Mouse (Mus musculus) adrenal gland, postnatal 36 days (tissue): ENCODE measurements around the gene Mbd6. TPM values are rescaled to one million over a fixed set of nuclear protein-coding genes. Genes with fewer than 3 reads are reported as not detected.
"Not testable (repeated sequence)": the region's sequence is repeated elsewhere in the genome, so short reads cannot be mapped to it uniquely, and the experiment has no call there.

Experiments
- DNase-seq, 2 experiments: peaks; one replicate each; pipeline ENCODE4 v3.0.0; 2021; ENCODE audit warnings: mixed read lengths in 1 of 2
- total RNA-seq, 2 experiments: library from RNA; stranded (reverse); gene quantifications; 2 replicates each; pipeline ENCODE4 v1.2.3; 2021

The Mbd6 gene
- total RNA-seq, 2 experiments from 2014 or later: 42.0 to 45.2 TPM

DNA sequence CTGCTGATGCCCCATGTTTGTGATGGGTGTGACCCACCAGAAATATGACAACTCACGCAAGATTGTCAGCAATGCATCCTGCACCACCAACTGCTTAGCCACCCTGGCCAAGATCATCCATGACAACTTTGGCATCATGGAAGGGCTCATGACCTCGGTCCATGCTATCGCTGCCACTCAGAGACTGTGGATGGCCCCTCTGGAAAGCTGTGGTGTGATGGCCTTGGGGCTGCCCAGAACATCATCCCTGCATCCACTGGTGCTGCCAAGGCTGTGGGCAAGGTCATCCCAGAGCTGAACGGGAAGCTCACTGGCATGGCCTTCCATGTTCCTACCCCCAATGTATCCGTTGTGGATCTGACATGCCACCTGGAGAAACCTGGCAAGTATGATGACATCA is 24.7 kb upstream of the Mbd6 start:
- DNase-seq: not testable (repeated sequence)

- DNase-seq: no peak
These were observed 24.0 kb upstream of the Mbd6 start for GRCm38 (mm10) chr10:127312858-127313257.

- peak; percentile 73 to 81 for DNase-seq
These were observed 23.5 kb upstream of the Mbd6 start for GRCm38 (mm10) chr10:127312356-127312676.

- peak; percentile 95 to 96 for DNase-seq
These were observed 22.9 kb upstream of the Mbd6 start, which contains the start of gene Mars for GRCm38 (mm10) chr10:127311476-127312355. Mars (minus strand) TSS chr10:127311786.

- DNase-seq: no peak
These were observed 22.0 kb upstream of the Mbd6 start for GRCm38 (mm10) chr10:127310523-127311475.

DNA sequence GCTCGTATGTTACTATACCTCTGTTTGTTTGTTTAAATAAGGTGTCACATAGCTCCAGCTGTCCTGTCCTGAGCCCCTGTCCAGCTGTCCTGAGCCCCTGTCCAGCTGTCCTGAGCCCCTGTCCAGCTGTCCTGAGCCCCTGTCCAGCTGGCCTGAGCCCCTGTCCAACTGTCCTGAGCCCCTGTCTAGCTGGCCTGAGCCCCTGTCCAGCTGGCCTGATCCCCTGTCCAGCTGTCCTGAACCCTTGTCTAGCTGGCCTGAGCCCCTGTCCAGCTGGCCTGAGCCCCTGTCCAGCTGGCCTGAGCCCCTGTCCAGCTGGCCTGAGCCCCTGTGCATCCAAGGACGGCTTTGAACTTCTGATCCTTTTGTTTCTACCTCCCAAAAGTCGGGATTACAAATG is 20.3 kb upstream of the Mbd6 start:
- DNase-seq: not testable (repeated sequence)

DNA sequence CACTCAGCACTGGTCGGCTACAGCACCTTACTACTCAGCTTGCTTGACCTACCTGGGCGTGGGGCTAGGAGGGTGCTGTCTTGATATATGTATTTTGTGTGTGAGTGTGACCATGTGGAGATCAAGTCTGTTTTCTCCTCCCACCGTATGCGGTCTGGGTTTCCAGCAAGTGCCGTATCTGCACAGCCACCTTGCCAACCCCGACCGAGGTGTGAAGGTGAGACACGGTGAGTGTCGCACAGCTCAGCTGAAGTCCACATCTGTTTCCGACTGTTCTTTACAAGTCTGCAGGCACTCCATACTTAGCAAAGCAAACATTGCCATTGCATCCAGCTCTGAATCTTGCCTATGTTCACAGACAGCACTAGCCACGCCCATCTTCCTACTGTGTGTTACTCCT is 14.3 kb upstream of the Mbd6 start:
- no peak for DNase-seq

DNA sequence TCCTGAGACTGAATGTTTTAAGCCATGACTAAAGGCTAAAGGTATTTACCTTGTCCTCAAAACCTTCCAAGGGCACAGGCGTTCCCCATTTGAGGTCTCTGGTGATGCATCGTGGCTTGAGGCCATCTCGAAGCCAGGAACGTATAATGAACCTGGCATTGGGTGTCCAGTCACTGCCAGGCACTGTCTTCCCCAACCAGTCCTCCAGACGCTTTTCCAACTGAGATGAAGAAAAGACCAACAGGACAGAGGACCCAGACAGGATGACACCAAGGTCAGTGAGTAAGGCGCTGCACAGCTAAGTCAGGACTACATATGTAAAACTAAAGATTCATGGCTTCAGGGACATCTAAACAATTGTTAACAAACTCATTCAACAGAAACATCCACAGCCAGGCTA is 11.5 kb upstream of the Mbd6 start:
- DNase-seq: peak in 1 of 2 experiments; percentile 45

- DNase-seq: no peak
These were observed 8.4 kb upstream of the Mbd6 start for GRCm38 (mm10) chr10:127297015-127297871.

DNA sequence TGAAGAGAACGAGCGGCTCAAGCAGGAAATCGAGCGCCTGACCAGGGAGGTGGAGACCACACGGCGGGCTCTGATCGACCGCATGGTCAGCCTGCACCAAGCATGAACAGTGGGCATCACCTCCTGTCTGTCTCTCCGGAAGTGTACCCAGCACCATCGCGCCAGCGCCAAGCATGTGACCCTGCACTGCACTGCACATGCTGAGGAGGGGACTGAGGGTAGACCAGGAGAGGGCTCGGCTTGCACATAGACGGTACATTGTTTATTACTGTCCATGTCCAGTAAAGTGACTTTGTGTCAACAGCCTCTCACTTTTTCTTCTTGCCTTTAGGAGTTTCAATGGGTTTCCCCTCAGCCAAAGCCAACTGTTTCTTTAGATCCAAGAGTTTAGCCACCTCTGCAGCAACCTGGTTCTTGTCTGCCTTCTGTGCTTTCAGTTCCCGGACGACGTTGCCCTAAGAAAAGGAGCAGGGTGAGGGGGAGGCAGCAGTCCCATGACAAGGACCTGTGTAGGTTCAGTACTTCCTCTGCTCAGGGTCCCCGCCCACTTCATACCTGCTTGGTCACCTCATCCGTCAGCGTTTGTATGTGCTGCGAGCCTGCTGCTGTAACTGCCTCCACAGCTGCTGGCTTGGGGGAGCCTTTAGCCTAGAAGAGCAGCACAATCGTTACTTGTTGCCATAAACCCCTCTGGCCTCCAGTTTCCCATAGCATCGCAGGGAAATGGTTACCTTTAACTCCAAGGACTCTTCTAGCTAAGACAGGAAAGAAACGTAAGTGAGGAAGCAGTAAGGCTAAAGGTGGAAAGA is 7.4 kb upstream of the Mbd6 start:
- DNase-seq: no peak

DNA sequence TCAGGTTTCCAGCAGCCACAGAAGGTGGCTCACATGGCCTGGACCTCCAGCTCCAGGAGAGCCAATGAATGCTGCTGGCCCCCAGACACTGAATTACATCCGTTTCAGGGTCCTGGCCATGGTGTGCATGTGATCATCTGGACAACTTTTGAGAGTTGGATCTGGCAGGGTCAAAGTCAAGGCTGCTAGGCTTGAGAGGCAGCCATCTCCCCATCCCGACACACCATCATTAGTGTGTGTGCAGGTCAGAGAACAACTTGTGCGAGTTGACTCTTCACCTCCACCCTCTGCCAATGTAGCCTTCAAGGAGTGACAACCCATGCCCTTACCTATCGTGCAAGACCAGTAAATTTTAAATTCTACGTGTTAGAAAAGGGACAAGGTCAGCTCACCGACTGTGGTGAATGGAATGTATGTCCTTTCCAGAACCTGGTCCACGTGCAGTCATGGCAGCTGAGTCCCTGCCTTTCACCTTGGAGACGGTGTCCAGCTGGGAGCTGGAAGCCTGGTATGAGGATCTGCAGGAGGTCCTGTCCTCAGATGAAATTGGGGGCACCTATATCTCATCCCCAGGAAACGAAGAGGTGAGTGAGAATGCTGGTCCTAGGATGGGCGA is 6.2 kb upstream of the Mbd6 start:
- DNase-seq: no peak

GRCm38 (mm10) chr10:127293590-127294113 is 4.8 kb upstream of the Mbd6 start:
- DNase-seq: no peak

- peak; percentile 74 to 79 for DNase-seq
These were observed 4.2 kb upstream of the Mbd6 start for GRCm38 (mm10) chr10:127292987-127293538.

- DNase-seq: no peak
These were observed 3.2 kb upstream of the Mbd6 start for GRCm38 (mm10) chr10:127291881-127292638.

DNA sequence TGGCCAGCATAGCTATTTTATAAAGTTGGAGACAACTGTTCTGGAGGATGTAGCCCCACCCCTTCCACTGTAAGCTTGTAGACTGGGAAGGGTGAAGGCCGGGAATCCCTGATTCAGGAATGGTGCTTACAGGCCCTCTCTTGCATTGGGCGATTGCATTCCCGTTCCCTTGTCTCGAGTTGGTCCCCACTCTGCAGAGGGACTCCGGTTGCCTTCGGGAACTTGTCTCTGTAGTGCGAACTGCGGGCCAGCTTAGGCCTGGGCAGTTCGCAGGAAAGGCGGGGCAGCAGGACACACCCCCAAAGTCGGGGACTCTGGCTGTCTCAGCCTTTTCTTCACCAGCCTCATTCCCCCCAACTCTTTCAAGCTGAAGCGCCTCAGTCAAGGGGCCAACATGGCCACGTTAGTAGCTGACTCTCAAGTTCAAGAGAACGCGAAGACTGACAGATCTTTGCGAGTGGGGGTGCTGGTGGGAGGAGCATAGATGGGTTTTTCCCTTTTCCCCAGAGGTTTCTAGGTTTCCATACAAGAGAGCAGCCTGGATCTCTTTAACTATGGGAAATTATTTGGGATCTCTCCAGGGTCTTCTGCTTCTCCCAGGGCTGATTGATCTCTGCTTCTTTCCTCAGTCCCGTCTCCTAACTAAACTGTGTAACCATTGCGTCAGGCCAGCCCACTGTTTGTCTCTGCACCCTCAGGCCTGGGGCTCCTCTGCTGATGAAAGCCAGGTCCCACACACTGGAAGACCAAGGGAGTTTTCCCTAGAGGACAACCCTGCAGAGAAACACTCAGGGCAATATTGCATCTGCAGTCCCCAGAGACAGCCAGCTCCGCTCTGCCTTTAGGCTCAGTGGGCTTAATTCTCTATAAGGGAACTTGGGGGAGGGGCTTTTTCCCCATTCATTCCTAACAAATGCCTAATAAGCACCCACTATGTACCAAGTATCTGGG is 2.4 kb upstream of the Mbd6 start:
- DNase-seq: peak; percentile 67 to 75

DNA sequence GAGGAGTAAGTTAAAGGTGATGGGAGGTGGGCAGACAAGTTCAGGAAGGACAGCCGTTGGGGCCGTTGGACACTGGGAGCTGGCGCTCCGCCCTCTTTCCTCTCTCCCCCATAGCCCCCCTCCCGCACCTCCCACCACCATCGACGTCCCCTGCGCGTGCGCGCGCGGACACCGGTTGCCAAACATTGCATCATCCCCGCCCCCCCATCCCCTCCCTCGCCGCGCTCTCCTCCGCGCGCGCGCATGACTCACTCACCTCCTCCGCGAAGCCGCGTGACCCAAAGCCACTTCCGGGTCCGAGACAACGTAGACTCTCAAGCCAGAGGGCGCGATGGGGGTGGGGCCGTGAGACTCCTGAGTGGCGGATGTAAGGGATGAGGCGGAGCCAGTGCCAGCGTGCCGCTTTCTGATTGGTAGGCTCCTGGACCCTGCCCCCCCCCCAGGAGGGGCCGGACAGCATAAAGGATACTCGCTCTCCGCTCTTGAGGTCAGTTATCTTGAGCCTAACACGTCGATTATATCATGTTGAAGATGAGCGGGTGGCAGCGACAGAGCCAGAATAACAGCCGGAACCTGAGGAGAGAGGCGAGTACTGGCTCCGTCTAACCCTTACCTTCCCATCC is 1.6 kb upstream of the Mbd6 start:
- peak; percentile 100 for DNase-seq

DNA sequence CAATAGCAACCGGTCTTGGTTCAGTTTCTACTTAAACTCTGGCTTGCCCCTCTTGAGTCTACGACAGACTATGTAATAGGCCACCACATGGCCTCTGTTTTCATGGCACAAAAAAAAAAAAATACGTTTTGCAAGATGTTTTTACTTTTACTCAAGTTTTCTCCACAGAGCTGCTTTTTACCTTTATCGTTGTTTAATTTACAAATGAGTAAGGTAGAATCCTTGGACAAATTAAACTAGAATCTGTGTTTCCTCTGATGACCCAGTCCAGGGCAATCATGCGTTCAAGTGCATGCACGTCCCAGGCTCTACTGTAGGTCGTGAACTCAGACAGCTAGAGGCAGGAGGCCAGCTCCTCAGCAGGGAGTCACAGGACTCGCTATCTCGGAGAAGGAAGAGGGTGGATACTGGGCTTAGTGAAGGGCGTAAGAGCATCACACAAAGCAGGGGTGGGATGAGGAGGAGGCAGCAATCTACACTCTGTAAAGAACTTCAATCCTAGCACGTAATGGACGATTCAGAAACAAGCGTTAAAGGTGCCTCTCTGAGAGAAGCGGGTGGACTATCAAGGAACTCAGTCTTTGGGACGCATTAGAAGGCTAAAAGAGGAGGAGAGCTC is 864 bp upstream of the Mbd6 start:
- peak; percentile 54 to 70 for DNase-seq
